Mouse (Mus musculus): ENCODE measurements around the gene Slc7a5.

DNA sequence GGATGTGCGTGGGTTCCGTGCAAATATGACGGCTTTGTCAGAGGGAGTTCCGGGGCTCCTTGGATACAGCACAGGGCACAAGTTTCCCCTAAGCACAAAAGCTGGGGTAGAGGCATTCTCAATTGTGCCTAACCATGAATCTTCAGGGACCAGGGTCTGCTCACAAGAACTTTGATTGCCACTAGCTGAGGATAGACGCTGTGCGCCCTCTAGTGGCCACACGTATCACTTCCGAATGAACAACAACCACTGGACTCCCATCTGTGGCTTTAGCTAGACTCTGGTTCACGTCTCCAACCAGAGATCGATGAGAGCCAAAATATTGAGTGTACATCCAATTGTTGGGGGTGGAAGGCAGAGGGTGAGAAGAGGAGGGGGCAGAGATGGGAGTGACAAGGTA is 18.1 kb upstream of the Slc7a5 start:
- TF ChIP-seq CTCF (IDR thresholded peaks at IDR 0.05; ENCODE audit: low read depth, low read length) (peak; percentile 88), GATA1 (IDR thresholded peaks at IDR 0.05; ENCODE audit: borderline replicate concordance, low read length) (no peak), TAL1 (conservative IDR thresholded peaks at IDR 0.05; ENCODE audit: low read depth, low read length) (no peak)

Measured in G1E (cell line).